Comparison of ENCODE assay signal across 24 mouse cellular contexts in the genomic region with DNA sequence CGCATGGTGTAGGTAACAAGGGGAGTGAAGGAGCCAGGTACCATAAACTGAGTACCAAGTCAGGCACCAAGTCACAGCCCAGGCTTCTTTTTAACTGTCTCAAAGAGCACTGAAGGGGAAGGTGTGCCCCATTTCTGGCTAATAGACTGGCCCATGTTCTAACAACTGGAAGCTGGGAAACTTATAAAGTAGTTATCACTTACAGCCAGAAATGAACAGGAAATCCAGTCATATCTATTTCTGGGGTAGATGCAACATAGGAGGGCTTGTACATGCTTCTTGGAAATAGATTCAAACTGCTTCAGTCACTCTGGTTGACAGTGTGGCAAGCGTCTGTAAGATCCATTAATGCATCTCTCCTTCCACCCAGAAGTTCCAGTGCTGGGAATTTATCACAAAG.
DNase-seq lines count a peak whose midpoint lies in the region; ATAC-seq lines count a peak whose summit lies in the region.
"Had no signal": no experiment of that assay in that cellular context is flagged by ENCODE, and none has a peak within 500 bp of the region (broad histone marks: within the 10 kb centered on the region; RNA-seq: fewer than 3 reads in every experiment).

No protein-coding gene starts in this region.

- 60% methylated on average over 2 of the region's 2 CpGs for WGBS in liver, embryonic 11.5 days
- WGBS in liver, embryonic 12.5 days (ENCODE audit: insufficient replicate concordance) = 39% methylated on average over 2 of the region's 2 CpGs
- WGBS in midbrain, embryonic 11.5 days = 89% methylated on average over 2 of the region's 2 CpGs
- 82% methylated on average over 2 of the region's 2 CpGs for WGBS in midbrain, embryonic 10.5 days
- WGBS in intestine, embryonic 15.5 days = 79% methylated on average over 2 of the region's 2 CpGs

- no peaks in the 10 kb centered on the region for H3K36me3 ChIP-seq in liver, embryonic 11.5 days (ENCODE audit: control insufficient read depth, insufficient read depth, low read length)
- H3K36me3 ChIP-seq in liver, embryonic 12.5 days = no peaks in the 10 kb centered on the region
- no peaks in the 10 kb centered on the region for H3K36me3 ChIP-seq in midbrain, embryonic 11.5 days (ENCODE audit: control insufficient read depth, insufficient read depth, low read length)
- no peaks in the 10 kb centered on the region for H3K36me3 ChIP-seq in midbrain, embryonic 10.5 days
- H3K36me3 ChIP-seq in intestine, embryonic 15.5 days = no peaks in the 10 kb centered on the region
- H3K36me3 ChIP-seq: forebrain, embryonic 10.5 days; heart, embryonic 10.5 days; heart, embryonic 13.5 days had no signal

- H3K27ac ChIP-seq in liver, embryonic 11.5 days (ENCODE audit: low read depth, low read length) = no peak overlapping the region
- H3K27ac ChIP-seq in liver, embryonic 12.5 days = no peak overlapping the region
- no peak overlapping the region for H3K27ac ChIP-seq in midbrain, embryonic 11.5 days (ENCODE audit: low read depth, low read length)
- H3K27ac ChIP-seq in midbrain, embryonic 10.5 days (replicated peaks) = no peak overlapping the region
- H3K27ac ChIP-seq in intestine, embryonic 15.5 days = no peak overlapping the region
- H3K27ac ChIP-seq: forebrain, embryonic 10.5 days; forebrain, embryonic 13.5 days; heart, adult 2 months; heart, embryonic 10.5 days; heart, embryonic 13.5 days; hindbrain, embryonic 14.5 days; hindbrain, postnatal 0 days had no signal

- H3K4me3 ChIP-seq in liver, embryonic 11.5 days (ENCODE audit: low read depth, low read length) = no peak overlapping the region
- H3K4me3 ChIP-seq in liver, embryonic 12.5 days = no peak overlapping the region
- no peak overlapping the region for H3K4me3 ChIP-seq in midbrain, embryonic 11.5 days (ENCODE audit: low read depth, low read length)
- no peak overlapping the region for H3K4me3 ChIP-seq in midbrain, embryonic 10.5 days
- H3K4me3 ChIP-seq in intestine, embryonic 15.5 days (replicated peaks) = no peak overlapping the region
- H3K4me3 ChIP-seq: forebrain, embryonic 10.5 days; forebrain, embryonic 13.5 days; heart, adult 2 months; heart, embryonic 10.5 days; heart, embryonic 13.5 days had no signal

- H3K9ac ChIP-seq in liver, embryonic 11.5 days (ENCODE audit: low read depth, low read length) = no peak overlapping the region
- H3K9ac ChIP-seq in liver, embryonic 12.5 days = no peak overlapping the region
- H3K9ac ChIP-seq in midbrain, embryonic 11.5 days (ENCODE audit: low read length) = no peak overlapping the region
- H3K9ac ChIP-seq in intestine, embryonic 15.5 days = no peak overlapping the region
- H3K9ac ChIP-seq: forebrain, embryonic 13.5 days; heart, embryonic 13.5 days; hindbrain, embryonic 14.5 days had no signal

- H3K27me3 ChIP-seq in liver, embryonic 11.5 days (replicated peaks; ENCODE audit: control insufficient read depth, insufficient read depth, low read length) = no peaks in the 10 kb centered on the region
- no peaks in the 10 kb centered on the region for H3K27me3 ChIP-seq in liver, embryonic 12.5 days (replicated peaks)
- H3K27me3 ChIP-seq in midbrain, embryonic 11.5 days (ENCODE audit: control insufficient read depth, insufficient read depth, low read length) = no peaks in the 10 kb centered on the region
- no peaks in the 10 kb centered on the region for H3K27me3 ChIP-seq in midbrain, embryonic 10.5 days (ENCODE audit: low read depth, poor library complexity, severe bottlenecking)
- H3K27me3 ChIP-seq in intestine, embryonic 15.5 days (replicated peaks) = no peaks in the 10 kb centered on the region
- H3K27me3 ChIP-seq: heart, embryonic 13.5 days had no signal

- DNase-seq in liver, embryonic 11.5 days (ENCODE audit: low spot score) = no peak
- DNase-seq in midbrain, embryonic 11.5 days (ENCODE audit: low spot score, missing footprints) = peak; percentile 47
- DNase-seq in midbrain, embryonic 10.5 days (ENCODE audit: low spot score) = no peak
- DNase-seq: adrenal gland, adult 2 months; adrenal gland, postnatal 14 days; cerebellum, adult 11 months; cerebellum, adult 2 months; cerebellum, adult 9-11 months; cerebellum, postnatal 36 days; gastrocnemius, postnatal 10 days; gastrocnemius, postnatal 36 days; heart, adult 2 months; heart, postnatal 14 days; heart, postnatal 4 days had no signal

- H3K4me1 ChIP-seq in liver, embryonic 11.5 days (replicated peaks; ENCODE audit: control insufficient read depth, insufficient read depth, low read length) = peaks cover 6% of the 10 kb centered on the region; the same call in 1 of the 2 replicates
- peaks cover 17% of the 10 kb centered on the region for H3K4me1 ChIP-seq in liver, embryonic 12.5 days
- no peaks in the 10 kb centered on the region for H3K4me1 ChIP-seq in midbrain, embryonic 11.5 days (ENCODE audit: control insufficient read depth, insufficient read depth, low read length)
- H3K4me1 ChIP-seq in midbrain, embryonic 10.5 days = no peaks in the 10 kb centered on the region
- H3K4me1 ChIP-seq in intestine, embryonic 15.5 days (replicated peaks) = no peaks in the 10 kb centered on the region
- H3K4me1 ChIP-seq: forebrain, embryonic 10.5 days; forebrain, embryonic 13.5 days; heart, embryonic 10.5 days had no signal

- peak; percentile 45; the same call in 1 of the 2 replicates for ATAC-seq in liver, embryonic 11.5 days (replicated peaks; ENCODE audit: low FRiP score)
- ATAC-seq in liver, embryonic 12.5 days = no peak
- no peak for ATAC-seq in midbrain, embryonic 11.5 days (ENCODE audit: low FRiP score)
- ATAC-seq in megakaryocyte-erythroid progenitor cell, adult 5-6 weeks (replicated peaks; ENCODE audit: low FRiP score, low TSS enrichment, poor library complexity, severe bottlenecking) = 0 out of 2 replicates have a peak, but pooled peaks have one; percentile 28
- no peak for ATAC-seq in intestine, embryonic 15.5 days
- ATAC-seq: forebrain, embryonic 13.5 days; forebrain, embryonic 16.5 days; hindbrain, postnatal 0 days had no signal

- no peak overlapping the region for H3K4me2 ChIP-seq in liver, embryonic 11.5 days
- H3K4me2 ChIP-seq in liver, embryonic 12.5 days = no peak overlapping the region
- H3K4me2 ChIP-seq in midbrain, embryonic 11.5 days = no peak overlapping the region
- H3K4me2 ChIP-seq in intestine, embryonic 15.5 days (replicated peaks) = no peak overlapping the region
- H3K4me2 ChIP-seq: forebrain, embryonic 13.5 days; heart, embryonic 13.5 days; hindbrain, embryonic 14.5 days had no signal

- H3K9me3 ChIP-seq in liver, embryonic 11.5 days (ENCODE audit: control insufficient read depth, low read length) = no peaks in the 10 kb centered on the region
- no peaks in the 10 kb centered on the region for H3K9me3 ChIP-seq in liver, embryonic 12.5 days (replicated peaks)
- H3K9me3 ChIP-seq in midbrain, embryonic 11.5 days (ENCODE audit: control insufficient read depth, low read length) = no peaks in the 10 kb centered on the region
- no peaks in the 10 kb centered on the region for H3K9me3 ChIP-seq in midbrain, embryonic 10.5 days (replicated peaks)
- no peaks in the 10 kb centered on the region for H3K9me3 ChIP-seq in intestine, embryonic 15.5 days
- H3K9me3 ChIP-seq: forebrain, embryonic 10.5 days; forebrain, embryonic 13.5 days; heart, embryonic 10.5 days; heart, embryonic 13.5 days had no signal

Comparison
In these comparisons a context has a peak if more than half of its experiments do, and no peak if none do; other contexts are left out.
1. ATAC-seq: peak in liver, embryonic 11.5 days (single experiment) and megakaryocyte-erythroid progenitor cell, adult 5-6 weeks (single experiment); none in liver, embryonic 12.5 days (single experiment), midbrain, embryonic 11.5 days (single experiment) and intestine, embryonic 15.5 days (single experiment).